Mouse (Mus musculus) neutrophil, adult 5-6 weeks (primary cell): ENCODE results near the gene Naa40. TPM values are rescaled to one million over a fixed set of nuclear protein-coding genes. Genes with fewer than 3 reads are reported as not detected.

Source experiments
- ATAC-seq: fragments of 151-379, 151-347 bp; 2 replicates; pipeline ENCODE4 v1.8.0; 2017; ENCODE audit warnings: mild to moderate bottlenecking, moderate TSS enrichment; ENCODE audit not compliant: insufficient number of reproducible peaks, poor library complexity, low FRiP score, severe bottlenecking; ENCODE audit errors: extremely low read depth
- total RNA-seq: library from RNA; stranded (forward); fragments of 200-1000 nt; gene quantifications from 2 replicates; pipeline ENCODE4 v1.2.3, GENCODE M21; 2017

The Naa40 gene
- total RNA-seq, 1 experiment from 2014 or later, result 24.4 TPM

GRCm38 (mm10) chr19:7223488-7223887, 17.5 kb downstream of the Naa40 start:
- ATAC-seq, result no peak

DNA sequence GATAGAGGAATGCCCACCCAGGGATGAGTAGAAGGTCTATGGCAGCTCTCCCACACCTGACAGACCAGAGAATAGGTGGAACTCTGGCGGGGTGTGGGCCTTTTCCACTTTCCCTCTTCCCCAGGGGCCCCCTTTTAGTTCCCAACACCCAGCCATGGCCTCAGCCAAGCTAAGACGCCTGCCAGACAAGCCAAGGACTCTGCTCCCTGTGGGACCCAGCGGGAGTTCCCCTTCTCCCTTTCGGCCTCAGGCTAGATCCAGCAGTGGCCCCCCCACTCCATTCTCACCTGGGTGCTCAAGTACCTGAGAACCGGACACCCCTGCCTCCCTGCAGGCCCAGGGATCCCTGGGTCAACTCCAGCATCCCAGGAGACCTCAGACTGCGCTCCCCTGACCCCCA, 18.8 kb downstream of the Naa40 start:
- ATAC-seq, result no peak

GRCm38 (mm10) chr19:7218753-7219152, 22.2 kb downstream of the Naa40 start:
- ATAC-seq, result no peak

- ATAC-seq, result no peak
Measured at GRCm38 (mm10) chr19:7217926-7218267, 23.1 kb downstream of the Naa40 start.

DNA sequence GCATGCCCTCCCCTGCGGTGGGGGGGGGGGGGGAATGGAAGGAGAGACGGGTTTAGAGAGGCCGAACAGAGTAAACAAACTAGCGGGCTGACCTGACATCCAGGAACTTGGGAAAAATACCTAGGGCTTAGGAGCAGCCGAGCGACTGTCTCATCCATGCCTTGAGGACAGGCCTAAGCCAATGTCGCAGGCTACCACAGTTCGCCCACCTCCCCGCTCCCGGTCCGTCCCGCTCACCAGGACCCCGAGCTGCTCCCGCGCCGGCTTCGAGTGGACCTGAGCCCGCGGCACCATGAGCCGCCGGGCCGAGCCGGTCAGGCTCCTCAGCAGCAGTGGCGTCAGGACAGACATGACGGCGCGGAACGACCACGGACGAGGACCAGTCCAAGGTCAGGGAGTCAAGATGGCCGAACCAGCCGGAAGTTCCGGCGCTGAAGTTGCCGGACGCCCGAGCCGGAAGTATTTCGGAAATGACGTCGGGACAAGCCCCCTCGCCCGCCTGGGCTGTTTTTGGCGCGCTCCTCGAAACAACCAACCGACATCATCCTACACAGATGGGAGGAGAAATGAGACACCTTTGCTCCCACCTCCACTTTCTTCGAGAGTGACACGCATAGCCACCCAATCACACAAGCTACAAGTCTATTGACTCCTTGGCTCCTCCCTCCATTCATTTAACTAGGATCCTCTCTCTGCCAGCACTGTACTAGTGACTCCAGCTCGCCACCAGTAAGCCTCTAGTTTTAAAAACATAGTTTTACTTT, 23.6 kb downstream of the Naa40 start, which contains the start of gene Cox8a:
TSS of gene Cox8a (minus strand) at position 455 of the 764 bp plus-strand sequence.
- peak; percentile 97 for ATAC-seq

DNA sequence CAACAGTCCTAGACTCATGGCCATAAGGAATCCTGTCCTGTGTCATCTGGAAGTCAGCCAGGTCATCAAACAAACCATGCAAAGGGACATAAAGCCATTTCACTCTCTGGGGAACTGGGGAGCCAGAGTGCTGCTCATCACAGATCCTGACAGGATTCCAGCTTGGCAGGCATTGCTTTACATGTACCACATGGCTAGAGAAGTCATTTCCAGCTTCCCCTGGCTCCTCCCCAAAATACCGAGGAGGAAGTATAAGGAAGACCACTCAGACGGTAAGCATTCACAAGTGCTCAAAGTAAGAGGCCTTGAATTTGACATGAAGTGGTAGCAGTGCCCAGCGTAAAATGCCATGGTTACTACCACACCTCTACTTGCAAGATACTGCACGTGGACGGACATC, 26.5 kb downstream of the Naa40 start:
- ATAC-seq, result no peak

DNA sequence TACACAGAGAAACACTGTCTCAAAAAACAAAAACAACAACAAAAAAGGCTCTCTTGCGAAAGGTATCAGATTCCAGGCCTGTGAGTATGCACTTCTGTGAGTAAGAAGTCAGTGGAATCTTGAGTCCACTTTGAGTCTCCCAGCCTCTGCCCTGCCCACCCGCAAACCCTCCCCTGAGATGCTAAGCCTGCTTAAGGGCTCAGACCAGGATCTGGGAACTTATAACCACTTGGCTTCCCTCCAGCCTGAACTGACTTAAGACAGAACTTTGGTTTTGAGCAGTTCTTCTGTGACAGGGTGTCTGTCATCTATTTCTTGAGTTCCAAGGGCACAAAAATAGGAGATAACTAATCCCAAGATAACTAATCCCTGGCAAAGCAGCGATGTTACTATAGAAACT, 28.0 kb downstream of the Naa40 start:
- no peak for ATAC-seq

DNA sequence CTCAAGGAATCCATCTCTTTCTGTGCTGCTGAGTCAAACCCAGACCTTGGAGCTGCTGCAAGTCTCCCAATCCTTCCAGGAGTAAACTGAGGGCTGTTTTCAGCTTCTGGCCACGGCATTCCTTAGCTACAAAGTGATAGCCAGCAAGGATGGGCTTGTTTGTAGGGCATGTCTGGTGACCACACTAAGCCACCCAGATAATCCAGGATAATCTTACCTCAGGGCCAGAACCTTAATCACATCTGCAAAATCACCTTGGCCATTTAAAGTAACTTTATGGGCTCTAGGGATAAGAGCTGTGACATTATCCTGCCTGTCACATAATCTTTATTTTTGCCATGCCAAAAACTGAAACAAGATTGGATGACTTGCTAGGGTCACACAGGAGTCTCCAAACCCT, 28.8 kb downstream of the Naa40 start:
- ATAC-seq, result no peak

- no peak for ATAC-seq
Measured at GRCm38 (mm10) chr19:7209907-7210646, 30.9 kb downstream of the Naa40 start.

GRCm38 (mm10) chr19:7205753-7206736, 34.9 kb downstream of the Naa40 start, which contains the start of gene Otub1:
Gene Otub1 (minus strand): TSS chr19:7206316.
- peak; percentile 91 for ATAC-seq

DNA sequence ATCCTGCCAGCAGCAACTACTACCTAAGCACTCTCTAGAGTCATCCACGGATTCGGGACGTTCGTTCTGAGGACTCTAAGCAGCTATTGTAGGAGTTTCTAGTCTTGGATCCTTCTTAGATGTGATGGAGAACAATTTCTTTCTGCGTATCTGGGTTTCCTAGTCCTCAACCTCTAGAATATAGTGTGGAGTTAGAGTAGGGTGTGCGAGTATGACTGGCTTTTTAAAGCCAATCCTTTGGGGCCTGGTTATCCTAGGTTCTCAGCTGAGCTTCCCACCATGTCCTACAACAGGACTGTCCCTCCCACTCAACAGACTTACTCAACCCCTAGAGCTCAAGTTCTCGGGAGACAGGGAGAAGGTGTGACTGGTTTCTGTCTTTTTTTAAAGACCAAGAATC, 35.7 kb downstream of the Naa40 start:
- no peak for ATAC-seq

- no peak for ATAC-seq
Measured at GRCm38 (mm10) chr19:7204898-7205297, 36.1 kb downstream of the Naa40 start.

DNA sequence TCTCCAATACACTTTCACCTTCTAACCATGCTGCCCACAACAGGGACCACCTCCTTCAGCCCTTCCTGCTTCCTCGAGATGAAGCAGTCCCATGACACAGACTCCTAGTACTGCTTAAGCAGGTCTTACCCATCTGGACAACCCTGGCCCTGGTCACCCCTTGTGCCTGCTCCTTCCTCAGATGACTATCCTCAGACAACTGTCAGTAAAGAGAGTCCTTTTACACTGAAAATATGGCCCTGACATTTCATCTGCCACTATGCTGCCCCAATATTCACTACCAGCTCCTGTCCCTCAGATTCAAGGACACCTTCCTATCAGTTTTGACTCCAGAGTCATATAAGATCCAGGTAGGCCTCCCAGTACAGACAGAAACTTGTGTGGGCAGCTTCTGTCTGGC, 40.6 kb downstream of the Naa40 start:
- ATAC-seq, result no peak

DNA sequence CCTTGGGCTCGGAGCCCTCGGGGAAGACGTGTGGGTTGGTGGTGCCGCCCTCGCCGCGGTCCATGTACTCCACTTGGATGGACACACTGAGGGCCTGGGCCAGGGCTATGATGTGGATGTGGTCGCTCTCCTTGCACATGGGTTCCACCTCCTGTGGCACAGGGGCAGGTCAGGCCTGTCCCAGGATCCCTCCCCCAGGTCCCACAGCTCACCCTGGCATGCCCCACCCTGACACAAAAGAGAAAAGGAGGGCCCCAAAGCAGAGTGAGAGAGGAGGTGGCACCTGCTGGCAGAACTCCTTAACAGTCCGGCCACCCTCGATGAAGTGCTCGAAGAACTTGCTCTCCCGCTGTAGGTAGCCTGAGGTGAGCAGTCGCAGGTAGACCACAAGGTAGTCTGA, 41.9 kb downstream of the Naa40 start:
- ATAC-seq, result no peak

GRCm38 (mm10) chr19:7197445-7197844, 43.5 kb downstream of the Naa40 start:
- no peak for ATAC-seq

GRCm38 (mm10) chr19:7196741-7197270, 44.2 kb downstream of the Naa40 start:
- no peak for ATAC-seq

DNA sequence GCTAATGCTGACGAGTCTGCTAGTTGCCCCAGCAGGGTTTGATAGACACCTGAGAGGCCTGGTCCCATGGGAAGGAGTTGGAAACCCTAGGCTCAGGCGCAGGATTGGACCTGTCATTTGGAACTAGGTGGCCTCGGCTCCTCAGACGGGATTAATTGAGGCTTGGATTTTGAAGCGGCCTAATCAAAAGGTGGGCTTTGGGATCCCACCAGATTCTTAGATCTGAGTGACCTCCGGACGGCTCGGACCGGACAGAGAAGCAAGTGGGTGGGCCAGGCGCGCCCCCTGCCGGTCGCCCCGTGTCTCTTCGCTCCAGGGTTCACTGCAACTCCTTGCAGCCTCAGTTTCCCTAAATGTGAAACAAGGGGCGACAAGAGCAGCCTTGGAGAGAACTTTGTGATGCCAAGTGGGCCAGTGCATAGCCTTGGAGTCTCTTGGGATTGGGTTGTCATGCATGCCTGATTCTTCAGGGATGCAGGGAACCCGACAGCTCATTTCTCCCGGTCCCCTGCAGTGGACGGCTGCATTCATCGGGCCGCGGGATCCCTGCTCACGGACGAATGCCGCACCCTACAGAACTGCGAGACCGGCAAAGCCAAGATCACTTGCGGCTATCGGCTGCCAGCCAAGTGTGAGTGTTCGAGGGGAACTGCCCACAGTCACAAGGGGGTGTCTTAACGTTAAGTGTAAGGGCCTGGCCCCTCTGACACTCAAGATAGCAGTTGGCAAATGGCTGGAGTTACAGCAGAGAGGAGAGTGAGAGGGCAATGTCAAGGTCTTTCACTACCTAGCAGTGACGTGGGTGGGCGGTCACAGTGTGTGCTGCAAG, 44.9 kb downstream of the Naa40 start:
- ATAC-seq, result no peak

DNA sequence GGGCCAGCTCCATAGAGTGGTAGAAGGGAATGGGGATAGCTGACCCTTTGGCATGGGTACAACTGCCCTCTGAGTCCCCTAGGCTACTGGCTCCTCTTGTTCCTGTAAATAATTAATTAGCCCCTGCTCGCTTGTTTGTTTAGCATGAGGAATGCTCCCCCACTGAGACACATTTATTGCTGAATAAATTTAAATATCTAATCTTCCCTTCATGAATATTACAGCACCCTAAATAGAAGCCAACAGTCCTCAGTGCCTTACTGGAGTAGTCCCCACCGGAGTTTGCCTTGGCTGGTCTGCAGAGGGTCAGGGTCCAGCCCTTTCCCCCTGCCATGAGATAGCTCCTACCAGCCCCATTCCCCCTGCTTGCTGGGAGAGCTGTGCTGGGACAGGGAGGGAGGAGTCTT, 48.4 kb downstream of the Naa40 start:
- ATAC-seq, result no peak
